Mouse (Mus musculus) olfactory bulb, adult 2 months (tissue): Measurements from ENCODE around the gene Traf5. TPM values are rescaled to one million over a fixed set of nuclear protein-coding genes. Genes with fewer than 3 reads are reported as not detected.

Experiments used
- H3K27ac ChIP-seq: fragments of 200-500 bp; 2 replicates; pipeline ENCODE4 v1.5.1; 2012; ENCODE audit warnings: low read depth, low read length; ENCODE audit not compliant: insufficient read depth
- H3K4me1 ChIP-seq: fragments of 200-500 bp; 2 replicates; pipeline ENCODE4 v1.6.1; 2012; ENCODE audit warnings: low read length; ENCODE audit not compliant: control insufficient read depth, insufficient read depth
- H3K4me3 ChIP-seq: fragments of 200-500 bp; 2 replicates; pipeline ENCODE4 v1.5.1; 2012; ENCODE audit warnings: mild to moderate bottlenecking, low read depth, low read length, moderate library complexity; ENCODE audit not compliant: insufficient read depth
- CTCF ChIP-seq: fragments of 200-500 bp; IDR thresholded peaks from 2 replicates; pipeline ENCODE4 v1.5.1; 2012; ENCODE audit warnings: low read depth, mild to moderate bottlenecking, low read length, moderate library complexity; ENCODE audit not compliant: insufficient read depth
- POLR2A ChIP-seq: fragments of 200-500 bp; IDR thresholded peaks from 2 replicates; pipeline ENCODE4 v1.6.1; 2012; ENCODE audit warnings: mild to moderate bottlenecking, low read depth, low read length, moderate library complexity; ENCODE audit not compliant: insufficient read depth
- WGBS: fragments of 180-500 bp; shearing (Covaris S2); methylation state at CpG from one replicate; pipeline ENCODE4 v1.1.7; 2018; 5-methylcytosine and 5-hydroxymethylcytosine counted together
- polyA plus RNA-seq: library from polyadenylated mRNA; stranded (reverse); fragments of >200 nt; gene quantifications from 2 replicates; pipeline ENCODE4 v1.2.4, GENCODE M21; 2012; ENCODE audit warnings: low replicate concordance; ENCODE audit not compliant: missing spikeins, insufficient read depth, insufficient read length

Traf5 gene
- polyA plus RNA-seq, 1 experiment: not detected

DNA sequence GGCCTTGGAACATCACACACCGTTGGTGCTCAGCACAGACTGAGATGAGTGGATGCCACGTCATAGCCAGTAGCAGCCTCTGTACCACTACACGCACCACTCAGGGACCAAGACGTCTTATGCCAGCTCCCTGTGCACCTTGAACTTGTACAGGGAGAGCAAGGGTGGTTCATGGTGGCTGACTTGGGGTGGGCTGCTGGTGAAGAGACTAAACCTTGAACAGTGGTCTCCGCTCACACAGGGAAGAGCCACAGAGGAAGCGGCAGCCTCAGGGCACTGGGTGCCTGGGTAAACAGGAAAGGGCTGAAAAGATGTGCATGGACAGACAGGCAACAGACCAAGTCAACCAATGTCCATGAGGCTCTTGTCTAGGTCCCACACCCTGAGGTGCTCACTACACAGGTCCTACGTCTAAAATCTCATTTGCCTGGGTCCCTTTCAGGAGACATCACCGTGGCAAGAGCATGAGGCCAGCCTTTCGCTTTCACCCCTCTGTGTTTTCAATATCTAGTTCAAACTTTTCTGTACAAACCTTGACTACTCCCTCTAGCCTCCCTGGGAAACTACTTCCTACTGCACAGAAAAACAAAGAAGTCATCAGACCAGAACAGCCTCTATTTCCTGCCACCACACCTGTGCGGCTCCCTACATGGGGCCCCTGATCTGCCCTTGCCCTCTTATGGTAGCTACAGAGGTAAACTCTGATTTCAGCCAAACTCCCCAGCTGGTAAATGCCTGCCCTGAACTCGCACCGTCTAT lies 5.9 kb downstream of the Traf5 start:
- 90% methylated on average over 12 of the region's 12 CpGs for WGBS
- no peak overlapping the region for H3K4me3 ChIP-seq
- H3K4me1 ChIP-seq: peaks cover 22% of the 10 kb centered on the region
- TF ChIP-seq CTCF: no peak
- TF ChIP-seq POLR2A: no peak
- H3K27ac ChIP-seq: no peak overlapping the region

DNA sequence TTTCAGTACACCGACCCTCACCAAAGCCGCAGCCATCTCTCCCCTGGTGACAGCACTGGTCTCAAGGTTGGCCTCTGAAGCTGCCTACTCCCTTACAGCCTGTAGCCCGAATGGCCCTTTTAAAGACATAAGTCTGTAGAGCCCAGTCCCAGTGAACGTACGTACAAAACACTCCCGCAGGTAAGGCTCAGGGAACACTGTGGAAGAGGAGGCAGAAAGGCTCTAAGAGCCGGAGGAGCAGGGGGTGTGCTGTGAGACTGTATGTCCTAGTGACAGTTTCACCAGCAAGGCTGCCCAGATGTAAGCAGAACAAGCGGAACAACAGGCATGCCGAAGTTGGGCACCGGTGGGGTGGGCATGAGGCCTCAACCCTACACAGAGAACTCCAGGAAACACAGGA lies 7.1 kb downstream of the Traf5 start:
- H3K27ac ChIP-seq: no peak overlapping the region
- WGBS: 94% methylated on average over 10 of the region's 10 CpGs
- peaks cover 16% of the 10 kb centered on the region for H3K4me1 ChIP-seq
- H3K4me3 ChIP-seq: no peak overlapping the region
- no peak for TF ChIP-seq POLR2A

DNA sequence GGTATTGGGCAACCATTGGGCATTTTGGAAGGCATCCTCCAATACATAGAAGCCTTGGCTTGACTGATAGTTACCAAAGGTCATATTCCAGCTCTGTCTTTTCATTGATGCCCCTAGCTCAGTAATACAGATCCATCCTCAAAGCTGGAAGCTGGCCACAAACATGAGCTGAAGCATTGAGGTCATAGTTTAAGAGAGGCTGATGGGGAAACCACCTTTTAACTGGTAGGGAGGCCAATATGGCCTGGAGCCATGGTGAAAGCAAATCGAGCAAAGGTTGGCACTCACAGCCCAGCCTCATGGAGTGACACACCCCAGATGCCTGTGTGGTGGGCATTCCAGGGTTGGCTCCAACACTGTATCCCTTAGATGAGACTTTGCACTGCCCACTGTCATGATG lies 9.7 kb downstream of the Traf5 start:
- Histone ChIP-seq H3K27ac (no peak overlapping the region), H3K4me3 (no peak overlapping the region), H3K4me1 (peaks cover 24% of the 10 kb centered on the region)
- 80% methylated on average over 1 of the region's 1 CpGs for WGBS
- TF ChIP-seq POLR2A: no peak
- no peak for TF ChIP-seq CTCF

DNA sequence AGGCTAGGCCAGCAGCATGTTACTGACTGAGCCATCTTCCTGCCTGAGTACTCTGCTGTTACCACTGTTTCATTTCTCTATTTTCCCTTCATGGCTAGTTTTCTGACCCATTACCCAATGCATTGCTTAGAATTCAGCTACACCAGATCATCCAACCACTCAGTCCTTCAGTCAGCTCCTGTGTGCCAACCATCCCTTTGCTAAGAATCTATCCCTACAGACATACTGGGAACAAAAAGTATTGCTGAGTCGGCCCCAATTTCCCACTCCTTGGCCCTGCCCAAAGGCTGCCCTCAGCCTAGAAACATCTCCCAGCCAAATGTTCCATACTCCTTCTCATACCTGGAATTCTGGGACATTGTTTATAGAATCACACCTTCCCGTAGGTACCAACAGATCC lies 11.2 kb downstream of the Traf5 start:
- 94% methylated on average over 2 of the region's 2 CpGs for WGBS
- Histone ChIP-seq H3K4me3 (no peak overlapping the region), H3K4me1 (peaks cover 20% of the 10 kb centered on the region), H3K27ac (no peak overlapping the region)
- TF ChIP-seq CTCF (no peak), POLR2A (no peak)

DNA sequence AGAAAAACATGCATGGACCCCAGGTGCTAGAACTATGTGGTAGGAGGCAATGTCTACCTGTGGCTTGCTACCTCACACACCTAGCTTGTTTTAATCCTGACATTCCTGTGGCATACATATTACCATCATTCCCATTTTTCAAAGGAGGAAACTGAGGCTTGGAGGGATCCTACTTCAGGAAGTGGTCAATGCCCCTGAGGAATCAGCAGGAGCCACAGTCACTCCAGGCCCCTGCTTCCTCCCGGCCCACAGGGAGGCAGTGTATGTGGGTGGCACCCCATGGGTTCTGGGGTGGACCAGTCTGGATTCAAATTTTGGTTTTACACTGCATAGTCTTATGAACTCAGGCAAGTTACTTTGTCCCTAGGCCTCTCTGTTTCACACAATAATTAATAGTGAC lies 13.2 kb downstream of the Traf5 start:
- 50% methylated on average over 1 of the region's 1 CpGs for WGBS
- no peak overlapping the region for H3K27ac ChIP-seq
- H3K4me1 ChIP-seq: peaks cover 21% of the 10 kb centered on the region
- no peak overlapping the region for H3K4me3 ChIP-seq
- TF ChIP-seq CTCF: no peak
- TF ChIP-seq POLR2A: no peak

DNA sequence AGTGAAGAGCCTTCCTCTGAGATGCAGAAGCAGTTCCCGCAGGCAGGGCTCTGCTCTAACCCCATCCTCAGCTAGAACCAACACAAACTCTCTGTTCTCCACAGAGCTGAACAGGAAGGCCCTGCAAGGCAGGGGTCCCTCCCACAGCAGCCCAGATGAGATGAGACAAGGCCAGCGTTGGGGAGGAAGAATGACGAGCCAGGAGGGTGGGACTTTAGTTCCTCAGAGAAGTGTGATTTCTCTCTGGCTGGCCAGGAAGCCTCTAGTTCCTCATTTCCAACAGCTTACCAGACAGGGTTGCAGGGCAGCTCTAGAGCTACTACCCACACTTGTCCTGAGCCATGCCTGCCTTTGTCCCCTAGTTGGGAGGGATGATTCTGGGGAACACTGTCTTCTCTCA lies 14.0 kb downstream of the Traf5 start:
- no peak overlapping the region for H3K4me3 ChIP-seq
- TF ChIP-seq POLR2A: no peak
- no peak for TF ChIP-seq CTCF
- peak overlapping the region; percentile 34 for H3K27ac ChIP-seq
- 41% methylated on average over 3 of the region's 3 CpGs for WGBS
- peaks cover 21% of the 10 kb centered on the region for H3K4me1 ChIP-seq

DNA sequence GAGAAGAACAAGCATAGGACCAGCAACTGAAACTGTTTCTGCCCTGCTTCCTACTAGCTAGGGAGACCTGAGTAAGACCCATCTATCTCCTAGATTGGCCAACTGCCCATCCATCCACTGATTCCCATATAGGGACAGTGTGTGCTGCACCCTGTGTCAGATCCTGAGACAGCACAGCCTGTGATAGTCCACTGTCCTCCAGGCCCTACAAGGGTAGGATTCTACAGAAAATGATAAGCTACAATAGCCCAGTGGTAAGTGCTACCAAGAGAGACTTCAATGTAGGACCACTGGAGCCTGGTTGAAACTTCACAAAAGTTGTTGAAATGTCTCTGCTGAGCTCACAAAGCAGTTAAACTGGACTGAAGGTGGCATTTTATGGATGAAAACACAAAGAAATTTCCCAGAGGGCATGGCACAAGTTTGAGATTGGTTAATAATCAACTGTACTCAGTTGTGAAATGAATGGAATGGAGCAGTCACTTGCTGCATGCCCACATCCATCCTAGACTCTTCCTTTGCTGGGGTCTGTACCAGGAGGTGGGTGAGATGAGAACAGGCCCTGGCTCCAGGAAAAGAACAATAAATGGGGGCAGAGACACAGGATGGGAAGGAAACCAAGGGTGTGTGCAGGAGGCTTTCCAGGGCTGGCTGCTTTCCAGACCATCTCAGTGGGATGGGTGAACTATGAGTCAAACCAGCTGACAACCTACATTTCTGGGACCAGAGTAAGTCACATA lies 15.4 kb downstream of the Traf5 start:
- H3K4me3 ChIP-seq: no peak overlapping the region
- no peak overlapping the region for H3K27ac ChIP-seq
- TF ChIP-seq POLR2A (no peak), CTCF (no peak)
- H3K4me1 ChIP-seq: peaks cover 21% of the 10 kb centered on the region

DNA sequence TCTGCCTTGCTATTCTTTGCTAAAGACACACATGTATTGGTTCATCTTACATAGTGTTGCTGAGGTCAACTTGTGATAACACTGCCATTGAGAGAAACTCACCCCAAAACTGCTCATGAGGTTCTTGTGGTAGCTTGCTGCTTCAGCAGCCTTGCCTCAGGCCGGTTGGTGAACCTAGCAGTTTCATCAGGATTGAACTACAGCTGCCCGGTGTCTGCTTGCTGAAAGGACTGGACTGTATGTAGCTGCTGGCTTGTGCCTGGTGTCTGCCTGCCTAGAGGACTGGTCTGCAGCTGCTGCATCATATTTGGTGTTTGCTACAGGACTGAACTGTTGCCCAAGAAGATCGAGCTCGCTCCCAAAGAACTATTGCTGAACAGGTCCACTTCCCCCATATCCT lies 16.3 kb downstream of the Traf5 start:
- Histone ChIP-seq H3K4me3 (no peak overlapping the region), H3K27ac (no peak overlapping the region), H3K4me1 (peaks cover 19% of the 10 kb centered on the region)
- 86% methylated on average over 4 of the region's 4 CpGs for WGBS
- TF ChIP-seq CTCF (no peak), POLR2A (no peak)

DNA sequence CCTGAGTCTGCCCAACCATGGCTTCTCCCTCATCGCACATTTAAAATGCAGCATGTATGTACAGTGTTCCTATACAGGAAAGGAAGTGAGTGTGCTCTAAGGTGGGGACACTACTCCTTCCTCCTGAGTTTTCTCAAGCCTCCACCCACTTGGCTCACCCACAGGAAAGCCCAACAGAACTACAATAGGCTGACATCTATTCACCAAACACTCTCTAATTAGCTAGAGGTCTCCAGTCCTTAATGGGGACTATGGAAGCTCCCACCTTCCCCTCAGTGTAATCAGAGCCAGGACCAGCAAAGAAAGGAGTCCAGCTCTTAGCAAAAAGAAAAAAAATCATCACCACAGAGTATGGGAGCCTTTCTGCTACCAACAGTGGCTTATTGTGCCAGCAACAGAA lies 17.5 kb downstream of the Traf5 start:
- peaks cover 26% of the 10 kb centered on the region for H3K4me1 ChIP-seq
- TF ChIP-seq CTCF (no peak), POLR2A (no peak)
- no peak overlapping the region for H3K27ac ChIP-seq
- 50% methylated on average over 1 of the region's 1 CpGs for WGBS
- no peak overlapping the region for H3K4me3 ChIP-seq
